Mouse (Mus musculus): Measurements from ENCODE around the gene Zbtb18. TPM values are rescaled to one million over a fixed set of nuclear protein-coding genes. Genes with fewer than 3 reads are reported as not detected.

Zbtb18 gene
- polyA plus RNA-seq, 1 experiment from 2014 or later = 2.5 TPM

DNA sequence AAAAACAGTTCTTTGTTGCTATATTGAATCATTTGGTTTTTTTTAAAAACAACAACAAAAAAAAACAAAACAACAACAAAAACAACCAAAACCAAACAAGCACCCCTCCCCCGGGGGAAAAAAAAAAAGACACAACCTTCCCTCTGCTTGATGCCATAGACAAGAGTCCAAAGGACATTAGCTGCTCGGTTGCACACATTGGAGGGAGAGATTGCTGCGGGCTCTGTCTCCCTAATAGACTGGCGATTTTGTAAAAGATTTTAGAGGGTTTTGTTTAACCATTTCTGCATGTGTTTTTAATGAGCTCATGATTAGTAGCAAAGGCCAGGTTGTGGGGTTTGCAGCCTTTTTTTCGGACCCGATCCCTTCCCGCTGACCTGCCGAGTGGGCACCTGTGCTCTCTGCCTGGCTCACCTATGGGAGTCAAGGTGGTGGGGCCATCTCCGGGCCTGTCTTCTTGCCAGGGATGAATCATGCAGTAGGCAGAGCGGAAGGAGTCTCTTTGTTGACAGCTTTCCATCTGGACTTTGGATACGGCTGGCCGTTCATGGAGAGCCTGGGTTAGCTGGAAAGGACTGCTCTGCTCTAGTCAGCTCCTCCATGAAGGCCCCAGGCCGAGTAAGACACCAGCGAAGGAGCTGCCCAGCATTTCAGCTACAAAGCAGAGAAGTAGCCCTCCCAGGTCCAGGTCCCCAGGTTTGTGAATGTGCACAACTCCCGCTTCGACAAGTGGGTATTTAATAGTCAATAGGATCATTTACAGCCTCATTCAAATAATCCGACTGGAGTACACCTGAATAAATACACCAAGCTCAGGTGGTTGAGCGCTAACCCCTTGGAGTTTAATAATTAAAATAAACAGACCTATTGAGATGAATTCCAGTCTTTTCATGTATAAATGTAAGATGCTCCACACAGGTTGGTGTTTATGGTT is 16.6 kb downstream of the Zbtb18 start:
- H3K9ac ChIP-seq = no peak overlapping the region
- WGBS = 63% methylated on average over 18 of the region's 18 CpGs
- H3K27me3 ChIP-seq = no peaks in the 10 kb centered on the region
- no peaks in the 10 kb centered on the region for H3K4me1 ChIP-seq
- H3K4me2 ChIP-seq (replicated peaks) = no peak overlapping the region
- H3K36me3 ChIP-seq = no peaks in the 10 kb centered on the region
- H3K9me3 ChIP-seq (replicated peaks) = no peaks in the 10 kb centered on the region
- H3K27ac ChIP-seq (replicated peaks) = no peak overlapping the region
- no peak for ATAC-seq (ENCODE audit: insufficient number of reproducible peaks, low FRiP score, low TSS enrichment, low read depth)
- no peak overlapping the region for H3K4me3 ChIP-seq (replicated peaks)

DNA sequence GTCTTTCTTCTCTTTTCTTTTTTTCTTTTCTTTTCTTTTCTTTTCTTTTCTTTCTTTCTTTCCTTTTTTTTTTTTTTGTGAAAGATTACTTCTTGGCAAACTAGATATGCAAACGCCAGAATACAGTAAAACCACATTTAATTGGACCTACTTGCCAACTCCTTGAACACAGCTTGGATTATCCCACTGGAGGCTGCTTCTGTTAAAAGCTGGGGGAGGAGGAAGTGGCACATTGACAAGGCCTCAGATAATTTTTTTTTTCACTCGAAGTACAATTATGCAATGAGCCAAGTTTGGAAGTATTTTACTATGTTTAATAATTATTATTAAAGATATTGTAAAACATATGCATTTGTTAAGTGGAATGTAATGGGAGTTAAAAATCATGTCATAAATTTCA is 17.4 kb downstream of the Zbtb18 start:
- WGBS = 34% methylated on average over 2 of the region's 2 CpGs
- no peak for ATAC-seq (ENCODE audit: insufficient number of reproducible peaks, low FRiP score, low TSS enrichment, low read depth)
- no peaks in the 10 kb centered on the region for H3K27me3 ChIP-seq
- H3K9me3 ChIP-seq (replicated peaks) = no peaks in the 10 kb centered on the region
- no peaks in the 10 kb centered on the region for H3K4me1 ChIP-seq
- H3K27ac ChIP-seq (replicated peaks) = no peak overlapping the region
- no peak overlapping the region for H3K4me3 ChIP-seq (replicated peaks)
- H3K4me2 ChIP-seq (replicated peaks) = no peak overlapping the region
- H3K9ac ChIP-seq = no peak overlapping the region
- no peaks in the 10 kb centered on the region for H3K36me3 ChIP-seq

DNA sequence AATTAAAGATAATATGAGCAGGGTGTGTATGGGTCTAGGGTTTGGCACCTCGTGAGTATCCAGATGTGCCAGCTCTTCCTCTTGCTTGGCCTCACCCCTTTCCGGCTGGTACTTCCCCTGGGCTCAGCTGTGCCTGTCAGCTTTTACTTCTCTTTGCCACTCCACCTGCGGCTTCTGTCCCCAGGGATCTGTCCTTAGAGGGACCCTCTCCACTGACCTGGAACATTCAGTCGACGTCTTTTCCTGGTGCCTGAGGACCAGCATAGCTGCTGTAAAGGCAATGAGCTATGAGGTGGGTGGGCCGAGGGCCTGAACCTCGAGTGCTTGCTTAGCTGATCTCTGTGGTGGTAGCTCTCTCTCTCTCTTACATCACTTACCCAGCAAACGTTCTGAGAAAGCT is 25.0 kb downstream of the Zbtb18 start:
- WGBS = 61% methylated on average over 8 of the region's 8 CpGs

DNA sequence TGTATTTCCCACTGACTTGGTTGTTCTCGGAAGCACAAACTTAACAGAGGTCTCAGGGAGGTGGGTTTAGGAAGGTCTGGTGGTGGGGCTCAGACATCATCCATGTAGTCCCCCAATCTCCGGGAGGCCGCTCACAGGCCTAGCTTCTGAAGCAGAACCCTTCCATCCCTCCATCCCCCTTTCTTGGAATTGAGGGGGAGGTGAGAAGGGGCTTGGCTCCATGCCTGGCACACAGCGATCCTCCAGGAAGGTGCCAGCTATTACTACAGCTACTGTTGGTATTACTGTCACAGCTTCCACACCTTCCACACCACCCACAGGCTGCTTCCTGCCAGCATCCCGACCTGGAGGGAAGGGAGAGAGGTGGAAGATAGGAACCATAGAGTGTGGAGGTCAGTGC is 26.3 kb downstream of the Zbtb18 start:
- WGBS = 85% methylated on average over 5 of the region's 5 CpGs
- no peak for ATAC-seq (ENCODE audit: insufficient number of reproducible peaks, low FRiP score, low TSS enrichment, low read depth)
- H3K36me3 ChIP-seq = no peaks in the 10 kb centered on the region

More for the DNA sequence above, 25.0 kb downstream of the Zbtb18 start:
- Histone ChIP-seq H3K9ac (no peak overlapping the region), H3K4me1 (no peaks in the 10 kb centered on the region), H3K36me3 (no peaks in the 10 kb centered on the region), H3K4me3 (replicated peaks) (no peak overlapping the region), H3K9me3 (replicated peaks) (no peaks in the 10 kb centered on the region), H3K27me3 (no peaks in the 10 kb centered on the region), H3K4me2 (replicated peaks) (no peak overlapping the region), H3K27ac (replicated peaks) (no peak overlapping the region)
- no peak for ATAC-seq (ENCODE audit: insufficient number of reproducible peaks, low FRiP score, low TSS enrichment, low read depth)

DNA sequence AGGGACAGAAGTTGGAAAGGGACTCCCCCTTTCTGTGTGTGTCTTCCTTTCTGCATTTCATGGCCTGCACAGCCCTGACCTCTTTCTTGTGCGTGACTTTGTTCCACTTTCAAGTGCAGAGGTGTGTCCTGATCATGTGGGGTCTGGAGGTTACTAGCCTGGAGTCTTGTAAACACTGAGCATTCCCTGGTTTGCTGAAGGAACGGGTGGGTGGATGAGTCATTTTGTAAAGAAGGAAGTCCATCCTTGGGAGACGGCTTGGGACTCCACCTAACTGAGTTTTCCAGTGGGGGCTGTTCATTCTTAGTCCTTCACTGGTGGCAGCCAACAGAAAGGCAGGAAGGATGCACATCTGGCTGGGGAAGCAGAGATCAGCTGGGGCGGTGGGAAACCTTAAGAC is 27.9 kb downstream of the Zbtb18 start:
- no peak for ATAC-seq (ENCODE audit: insufficient number of reproducible peaks, low FRiP score, low TSS enrichment, low read depth)

More for the DNA sequence above, 26.3 kb downstream of the Zbtb18 start:
- Histone ChIP-seq H3K4me1 (no peaks in the 10 kb centered on the region), H3K4me2 (replicated peaks) (no peak overlapping the region), H3K27ac (replicated peaks) (no peak overlapping the region), H3K9ac (no peak overlapping the region), H3K9me3 (replicated peaks) (no peaks in the 10 kb centered on the region), H3K4me3 (replicated peaks) (no peak overlapping the region), H3K27me3 (no peaks in the 10 kb centered on the region)

DNA sequence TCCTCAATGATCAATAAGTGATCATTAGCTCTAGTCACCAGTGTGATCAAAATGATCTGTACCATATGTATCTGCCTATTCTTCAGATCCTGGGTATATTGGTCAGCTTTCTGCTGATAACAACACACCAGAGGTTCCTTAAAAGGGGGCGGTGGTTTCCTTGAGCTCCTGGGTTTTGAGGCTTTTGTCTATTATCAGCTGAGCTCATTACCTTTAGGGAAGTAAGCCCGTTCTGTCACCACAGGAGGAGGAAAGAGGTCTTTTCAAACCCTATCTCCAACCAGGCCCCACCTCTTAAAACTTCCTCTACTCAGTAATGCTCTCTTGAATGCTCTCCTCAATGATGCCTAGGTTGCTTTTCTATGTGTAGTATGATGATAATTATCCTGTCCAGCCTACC is 28.8 kb downstream of the Zbtb18 start:
- Histone ChIP-seq H3K9me3 (replicated peaks) (no peaks in the 10 kb centered on the region), H3K4me3 (replicated peaks) (no peak overlapping the region), H3K27ac (replicated peaks) (no peak overlapping the region), H3K27me3 (no peaks in the 10 kb centered on the region), H3K9ac (no peak overlapping the region), H3K4me2 (replicated peaks) (no peak overlapping the region), H3K36me3 (no peaks in the 10 kb centered on the region), H3K4me1 (no peaks in the 10 kb centered on the region)
- WGBS = 75% methylated on average over 2 of the region's 2 CpGs
- ATAC-seq (ENCODE audit: insufficient number of reproducible peaks, low FRiP score, low TSS enrichment, low read depth) = no peak

More for the DNA sequence above, 27.9 kb downstream of the Zbtb18 start:
- WGBS = 68% methylated on average over 4 of the region's 4 CpGs
- Histone ChIP-seq H3K4me3 (replicated peaks) (no peak overlapping the region), H3K27ac (replicated peaks) (no peak overlapping the region), H3K9ac (no peak overlapping the region), H3K9me3 (replicated peaks) (no peaks in the 10 kb centered on the region), H3K4me1 (no peaks in the 10 kb centered on the region), H3K27me3 (no peaks in the 10 kb centered on the region), H3K36me3 (no peaks in the 10 kb centered on the region), H3K4me2 (replicated peaks) (no peak overlapping the region)

DNA sequence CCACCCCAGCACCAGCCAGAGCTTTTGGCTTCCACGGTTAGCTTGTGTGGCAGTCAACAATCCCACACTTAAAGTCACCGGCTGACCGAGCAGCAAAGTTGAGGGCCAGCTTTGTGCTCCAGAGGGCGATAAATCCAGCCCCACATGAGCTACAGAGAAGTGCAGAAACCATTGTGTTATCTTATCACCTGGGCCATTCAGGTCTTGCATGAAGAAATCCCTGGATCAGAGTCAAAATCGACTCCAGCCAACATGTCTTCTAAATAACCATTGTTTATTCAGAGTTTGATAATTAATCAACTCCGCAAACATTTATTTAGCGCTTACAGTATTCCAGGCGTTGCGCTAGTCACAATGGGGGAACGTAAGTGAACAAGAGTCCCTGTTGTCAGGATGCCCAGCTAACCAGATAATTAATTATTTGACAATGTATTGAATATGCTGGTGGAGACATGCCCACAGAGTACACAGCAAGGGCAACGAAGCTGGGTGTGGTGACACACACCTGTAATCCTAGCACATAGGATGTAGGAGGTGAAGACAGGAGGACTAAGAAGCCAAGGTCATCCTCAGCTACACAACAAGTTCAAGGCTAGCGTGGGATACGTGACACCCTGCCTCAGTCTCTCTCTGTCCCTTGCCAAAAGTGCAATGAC is 33.5 kb downstream of the Zbtb18 start:
- Histone ChIP-seq H3K36me3 (no peaks in the 10 kb centered on the region), H3K9me3 (replicated peaks) (no peaks in the 10 kb centered on the region), H3K27me3 (no peaks in the 10 kb centered on the region), H3K4me1 (no peaks in the 10 kb centered on the region), H3K27ac (replicated peaks) (no peak overlapping the region), H3K4me2 (replicated peaks) (no peak overlapping the region), H3K9ac (no peak overlapping the region), H3K4me3 (replicated peaks) (no peak overlapping the region)
- WGBS = 88% methylated on average over 13 of the region's 13 CpGs
- ATAC-seq (ENCODE audit: insufficient number of reproducible peaks, low FRiP score, low TSS enrichment, low read depth) = no peak

DNA sequence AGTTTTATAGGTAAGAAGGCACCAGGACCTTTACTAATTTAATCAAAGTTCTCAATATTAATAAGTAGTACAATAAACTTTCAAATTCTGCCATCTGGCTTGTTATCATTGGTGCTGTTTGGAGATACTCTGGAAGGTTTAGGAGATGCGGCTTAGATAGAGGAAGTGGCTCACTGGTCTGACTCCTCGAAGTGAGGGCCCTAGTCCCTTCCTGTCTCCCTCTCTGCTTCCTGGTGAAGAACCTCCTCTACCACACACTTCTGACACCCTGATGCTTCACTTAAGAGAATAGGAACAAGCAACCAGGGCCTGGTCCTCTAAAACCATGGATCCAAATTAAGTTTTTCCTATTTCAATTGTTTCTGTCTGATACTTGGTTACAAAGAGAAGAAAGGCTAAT is 36.4 kb downstream of the Zbtb18 start:
- Histone ChIP-seq H3K36me3 (no peaks in the 10 kb centered on the region), H3K4me2 (replicated peaks) (no peak overlapping the region), H3K4me3 (replicated peaks) (no peak overlapping the region), H3K27me3 (no peaks in the 10 kb centered on the region), H3K9me3 (replicated peaks) (no peaks in the 10 kb centered on the region), H3K9ac (no peak overlapping the region), H3K4me1 (no peaks in the 10 kb centered on the region), H3K27ac (replicated peaks) (no peak overlapping the region)
- no peak for ATAC-seq (ENCODE audit: insufficient number of reproducible peaks, low FRiP score, low TSS enrichment, low read depth)
- WGBS = 82% methylated on average over 2 of the region's 2 CpGs

DNA sequence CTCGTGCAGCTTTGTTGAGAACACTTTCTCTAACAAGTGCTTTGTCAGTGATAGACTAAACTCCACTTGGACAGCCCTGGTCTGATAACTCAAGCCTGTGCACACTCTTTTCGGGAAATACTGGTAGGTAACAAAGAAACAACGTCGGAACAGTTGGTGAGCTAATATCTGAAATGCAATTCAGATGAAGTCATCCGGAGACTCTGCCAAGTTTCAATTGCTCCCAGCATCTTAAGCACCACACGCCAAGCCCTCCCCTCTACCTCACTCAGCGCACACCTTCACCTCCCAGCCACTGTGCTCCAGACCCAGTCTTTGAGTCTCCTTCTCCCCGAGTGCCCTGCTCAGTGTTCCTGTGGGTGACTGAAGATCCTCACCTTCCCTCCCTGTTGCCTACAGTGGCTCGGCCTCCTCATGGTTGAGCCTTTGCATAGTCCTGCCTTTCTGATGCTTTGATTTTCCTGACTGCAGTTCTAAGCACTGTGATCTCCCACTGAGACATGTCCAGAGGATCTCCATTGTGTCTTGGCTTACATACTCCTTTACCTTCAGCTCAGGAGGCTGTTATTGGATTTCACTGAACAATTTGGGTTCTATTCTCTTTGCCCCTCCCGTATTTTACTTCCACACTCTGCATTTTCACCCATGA is 37.3 kb downstream of the Zbtb18 start:
- Histone ChIP-seq H3K9me3 (replicated peaks) (no peaks in the 10 kb centered on the region), H3K4me2 (replicated peaks) (no peak overlapping the region), H3K9ac (no peak overlapping the region), H3K27me3 (no peaks in the 10 kb centered on the region), H3K4me1 (no peaks in the 10 kb centered on the region), H3K36me3 (no peaks in the 10 kb centered on the region), H3K27ac (replicated peaks) (no peak overlapping the region), H3K4me3 (replicated peaks) (no peak overlapping the region)
- peak; percentile 80 for ATAC-seq (ENCODE audit: insufficient number of reproducible peaks, low FRiP score, low TSS enrichment, low read depth)
- WGBS = 45% methylated on average over 10 of the region's 10 CpGs

DNA sequence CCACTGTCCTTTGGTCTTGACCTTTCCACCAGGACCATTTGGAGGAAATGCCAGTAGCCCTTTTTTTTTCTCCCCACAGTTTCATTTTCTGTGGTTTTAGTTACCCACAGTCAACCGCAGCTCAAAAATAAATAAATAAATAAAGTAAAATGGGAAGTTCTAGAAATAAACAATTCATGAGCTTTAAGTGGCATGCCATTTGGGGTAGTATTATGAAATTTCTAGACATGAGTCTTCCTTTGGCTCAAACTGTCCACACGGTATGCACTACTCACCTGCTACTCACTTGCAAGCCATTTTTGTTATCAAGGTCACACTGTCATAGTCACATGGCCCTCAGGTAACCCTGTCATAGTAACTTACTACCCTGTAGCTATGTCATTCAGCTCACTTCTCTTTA is 41.5 kb downstream of the Zbtb18 start:
- Histone ChIP-seq H3K9me3 (replicated peaks) (no peaks in the 10 kb centered on the region), H3K27me3 (no peaks in the 10 kb centered on the region), H3K4me2 (replicated peaks) (no peak overlapping the region), H3K9ac (no peak overlapping the region), H3K4me1 (no peaks in the 10 kb centered on the region), H3K27ac (replicated peaks) (no peak overlapping the region), H3K4me3 (replicated peaks) (no peak overlapping the region), H3K36me3 (no peaks in the 10 kb centered on the region)
- no peak for ATAC-seq (ENCODE audit: insufficient number of reproducible peaks, low FRiP score, low TSS enrichment, low read depth)
- 82% methylated on average over 2 of the region's 2 CpGs for WGBS

DNA sequence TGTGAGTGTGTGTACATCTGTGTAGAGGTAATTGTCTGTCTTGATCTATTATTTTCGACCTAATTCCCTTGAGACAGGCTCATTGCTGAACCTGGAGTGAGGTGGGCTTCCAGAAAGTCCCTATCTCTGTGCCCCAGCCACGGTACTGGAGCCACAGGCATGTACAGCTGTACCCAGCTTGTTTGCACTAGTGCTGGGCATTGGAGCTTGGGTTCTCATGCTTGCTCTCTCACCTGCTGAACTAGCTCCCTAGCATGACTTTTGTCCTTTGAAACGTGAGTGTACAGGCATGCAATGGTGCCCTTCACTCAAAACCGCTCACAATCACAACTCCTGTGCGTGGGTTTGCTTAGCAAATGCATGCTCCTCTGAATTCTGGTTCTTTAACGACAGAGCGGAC is 42.1 kb downstream of the Zbtb18 start:
- H3K4me2 ChIP-seq (replicated peaks) = no peak overlapping the region
- WGBS = 61% methylated on average over 7 of the region's 7 CpGs

More for the DNA sequence above, 42.1 kb downstream of the Zbtb18 start:
- Histone ChIP-seq H3K9ac (no peak overlapping the region), H3K9me3 (replicated peaks) (no peaks in the 10 kb centered on the region), H3K4me3 (replicated peaks) (no peak overlapping the region), H3K36me3 (no peaks in the 10 kb centered on the region), H3K27me3 (no peaks in the 10 kb centered on the region), H3K27ac (replicated peaks) (no peak overlapping the region), H3K4me1 (no peaks in the 10 kb centered on the region)
- no peak for ATAC-seq (ENCODE audit: insufficient number of reproducible peaks, low FRiP score, low TSS enrichment, low read depth)

All from embryonic facial prominence, embryonic 15.5 days (tissue).